Mouse (Mus musculus): ENCODE measurements around the gene Stx11. TPM values are rescaled to one million over a fixed set of nuclear protein-coding genes. Genes with fewer than 3 reads are reported as not detected.
A peak's percentile ranks its signal among the peaks of the same experiment; 100 is the strongest.

The Stx11 gene
- 4.2 TPM for polyA plus RNA-seq (2021)

DNA sequence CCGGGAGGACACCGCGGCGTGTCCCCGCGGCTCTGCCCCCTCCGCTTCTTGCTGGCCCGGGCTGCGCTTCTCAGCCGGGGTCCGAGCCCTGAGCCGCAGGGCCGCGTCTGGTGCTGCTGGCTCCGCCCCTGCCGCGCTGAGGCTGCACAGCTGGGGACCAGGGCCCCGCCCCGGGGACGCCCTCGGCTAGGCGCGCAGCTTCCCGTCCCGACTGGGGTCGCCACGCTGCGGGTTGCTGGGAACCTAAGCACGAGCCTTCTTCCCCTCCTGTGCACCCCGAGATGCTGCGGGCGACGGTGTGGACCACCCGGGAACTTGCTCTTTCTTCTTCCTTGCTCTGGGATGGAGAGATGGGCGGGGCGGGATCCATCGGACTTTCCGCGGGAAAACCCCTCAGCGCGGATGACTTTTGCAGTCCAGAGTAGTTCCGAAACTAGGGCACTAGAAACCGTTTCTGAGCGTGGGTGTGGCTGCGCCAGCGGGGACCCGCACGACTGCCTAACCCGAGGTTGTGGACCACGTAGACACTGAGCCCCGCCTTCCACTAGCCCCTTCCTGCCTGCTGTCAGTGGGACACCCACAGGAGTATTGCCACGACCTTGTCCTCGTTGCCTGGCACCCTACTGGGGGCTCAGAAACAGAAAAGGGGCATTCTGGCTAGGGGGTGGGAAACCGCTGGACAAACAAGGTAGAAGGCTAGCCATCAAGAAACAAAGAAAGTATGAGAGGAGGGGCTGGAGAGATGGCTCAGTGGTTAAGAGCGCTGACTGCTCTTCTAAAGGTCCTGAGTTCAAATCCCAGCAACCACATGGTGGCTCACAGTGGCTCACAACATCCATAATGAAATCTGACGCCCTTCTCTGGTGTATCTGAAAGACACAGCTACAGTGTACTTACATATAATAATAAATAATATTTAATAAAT is at the start of gene Stx11:
Gene Stx11, minus strand, starts transcription at position 148 of the 925 bp plus-strand sequence.
- in situ Hi-C loops (cut with MboI; ENCODE audit: low pct_unique_long_range_greater_than_20kb): no loop called here
- DNase-seq (ENCODE audit: low read depth, low spot score): no peak
- ChIA-PET CTCF (interaction anchor here (1.1 to 1.7 kb wide), 2 partner anchors 29 to 42 kb away, joined by 4 to 7 read pairs; no protein-coding TSS in a partner anchor), POLR2A (interaction anchor here (0.6 kb wide), 1 partner anchor 589 kb away, joined by 3 read pairs; no protein-coding TSS in a partner anchor)
- no peak for TF ChIP-seq CTCF (IDR thresholded peaks at IDR 0.05)
- peak; percentile 77 for ATAC-seq
- H3K27me3 ChIP-seq: no peaks in the 10 kb centered on the region

DNA sequence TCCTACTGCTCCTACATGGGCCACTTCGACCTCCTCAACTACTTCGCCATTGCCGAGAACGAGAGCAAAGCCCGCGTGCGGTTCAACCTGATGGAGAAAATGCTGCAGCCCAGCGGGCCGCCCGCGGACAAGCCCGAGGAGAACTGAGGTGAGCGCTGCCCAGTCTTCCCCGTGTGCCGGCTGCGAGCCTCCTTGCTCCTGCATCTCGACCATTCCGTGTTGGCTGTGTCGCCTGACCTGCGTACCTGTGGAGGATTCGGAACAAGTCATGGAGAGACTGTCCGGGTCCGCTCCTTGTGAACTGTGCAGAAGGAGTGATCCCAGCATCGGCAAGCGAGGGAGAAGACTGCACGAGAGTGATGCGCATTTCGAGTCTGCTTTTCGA is 44.6 kb upstream of the Stx11 start:
- no peak for TF ChIP-seq CTCF (IDR thresholded peaks at IDR 0.05)
- ChIA-PET CTCF (no interaction called here), POLR2A (no interaction called here)
- in situ Hi-C loops (cut with MboI; ENCODE audit: low pct_unique_long_range_greater_than_20kb): loop anchor here (5.0 kb wide), 2 partner anchors 86 to 316 kb away; no protein-coding TSS in a partner anchor
- no peak for DNase-seq (ENCODE audit: low read depth, low spot score)
- peak; percentile 37 for ATAC-seq
- no peaks in the 10 kb centered on the region for H3K27me3 ChIP-seq

DNA sequence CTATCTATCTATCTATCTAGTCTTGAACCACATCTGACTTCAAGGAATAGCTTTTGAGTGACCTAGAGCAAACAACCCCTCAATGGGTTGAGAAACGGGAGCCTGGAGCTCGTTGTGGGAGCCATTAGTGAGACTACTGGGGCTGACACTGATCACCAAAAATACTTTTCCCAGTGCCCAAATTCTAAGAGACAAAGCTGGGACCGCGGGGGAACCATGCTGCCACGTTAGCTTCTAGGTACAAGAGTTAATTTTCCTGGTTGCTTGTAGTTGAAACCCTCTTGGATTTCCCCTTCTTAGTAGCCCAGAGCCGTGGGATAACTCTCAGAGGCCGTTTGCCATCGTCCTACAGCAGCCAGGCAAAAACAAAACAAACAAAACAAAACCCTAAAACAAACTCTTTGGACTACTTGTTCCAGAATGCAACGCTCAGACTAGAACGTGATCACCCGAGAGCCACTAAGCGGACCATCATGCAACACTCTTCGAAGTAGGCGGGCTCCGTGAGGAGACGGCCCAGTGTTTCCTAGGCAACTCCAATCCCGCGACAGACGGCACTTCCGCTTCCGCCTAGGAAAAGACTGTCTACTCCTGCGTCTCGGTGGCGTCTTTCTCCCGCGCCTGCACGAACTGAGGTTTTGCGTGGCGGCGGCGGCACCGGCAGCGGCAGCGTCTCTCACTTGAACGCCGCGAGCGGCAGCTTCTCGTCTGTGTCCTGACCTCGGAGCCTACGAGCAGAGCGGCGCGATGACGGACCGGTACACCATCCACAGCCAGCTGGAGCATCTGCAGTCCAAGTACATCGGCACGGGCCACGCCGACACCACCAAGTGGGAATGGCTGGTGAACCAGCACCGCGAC is 44.0 kb upstream of the Stx11 start:
- no peaks in the 10 kb centered on the region for H3K27me3 ChIP-seq
- in situ Hi-C loops (cut with MboI; ENCODE audit: low pct_unique_long_range_greater_than_20kb): loop anchor here (5.0 kb wide), 2 partner anchors 86 to 316 kb away; no protein-coding TSS in a partner anchor
- TF ChIP-seq CTCF (IDR thresholded peaks at IDR 0.05): no peak
- ChIA-PET POLR2A (no interaction called here), CTCF (interaction anchor here (1.6 kb wide), 1 partner anchor 11 kb away, joined by 4 read pairs; no protein-coding TSS in a partner anchor)
- ATAC-seq: peak; percentile 99
- DNase-seq (ENCODE audit: low read depth, low spot score): peak; percentile 87

DNA sequence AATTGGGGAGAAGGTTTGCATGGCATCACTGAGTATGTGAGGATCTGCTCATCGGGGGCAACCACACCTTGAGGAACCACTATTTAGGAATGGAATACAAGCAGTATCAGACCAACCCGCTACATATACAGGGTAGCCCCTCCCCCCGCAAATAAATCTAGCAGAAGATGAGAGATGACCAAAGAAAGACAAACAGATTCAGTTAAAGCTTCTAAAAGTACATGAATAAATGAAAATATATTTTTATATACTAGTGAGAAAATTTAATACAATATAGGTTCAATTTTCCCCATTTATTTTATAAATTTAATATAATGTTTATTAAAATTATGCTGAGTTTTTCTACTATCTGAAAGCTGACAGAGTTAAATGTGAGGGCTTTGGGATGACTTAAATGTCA is 40.9 kb upstream of the Stx11 start, which contains the start of gene Sf3b5:
Gene Sf3b5, plus strand, starts transcription at position 301 of the 400 bp plus-strand sequence.
- no peaks in the 10 kb centered on the region for H3K27me3 ChIP-seq
- no peak for TF ChIP-seq CTCF (IDR thresholded peaks at IDR 0.05)
- ChIA-PET CTCF (interaction anchor here (1.2 kb wide), 1 partner anchor 24 kb away, joined by 3 read pairs; no protein-coding TSS in a partner anchor), POLR2A (interaction anchor here (0.6 kb wide), 1 partner anchor 200 kb away, joined by 6 read pairs; no protein-coding TSS in a partner anchor)
- in situ Hi-C loops (cut with MboI; ENCODE audit: low pct_unique_long_range_greater_than_20kb): loop anchor here (5.0 kb wide), 2 partner anchors 83 to 313 kb away; no protein-coding TSS in a partner anchor
- ATAC-seq: no peak
- no peak for DNase-seq (ENCODE audit: low read depth, low spot score)

DNA sequence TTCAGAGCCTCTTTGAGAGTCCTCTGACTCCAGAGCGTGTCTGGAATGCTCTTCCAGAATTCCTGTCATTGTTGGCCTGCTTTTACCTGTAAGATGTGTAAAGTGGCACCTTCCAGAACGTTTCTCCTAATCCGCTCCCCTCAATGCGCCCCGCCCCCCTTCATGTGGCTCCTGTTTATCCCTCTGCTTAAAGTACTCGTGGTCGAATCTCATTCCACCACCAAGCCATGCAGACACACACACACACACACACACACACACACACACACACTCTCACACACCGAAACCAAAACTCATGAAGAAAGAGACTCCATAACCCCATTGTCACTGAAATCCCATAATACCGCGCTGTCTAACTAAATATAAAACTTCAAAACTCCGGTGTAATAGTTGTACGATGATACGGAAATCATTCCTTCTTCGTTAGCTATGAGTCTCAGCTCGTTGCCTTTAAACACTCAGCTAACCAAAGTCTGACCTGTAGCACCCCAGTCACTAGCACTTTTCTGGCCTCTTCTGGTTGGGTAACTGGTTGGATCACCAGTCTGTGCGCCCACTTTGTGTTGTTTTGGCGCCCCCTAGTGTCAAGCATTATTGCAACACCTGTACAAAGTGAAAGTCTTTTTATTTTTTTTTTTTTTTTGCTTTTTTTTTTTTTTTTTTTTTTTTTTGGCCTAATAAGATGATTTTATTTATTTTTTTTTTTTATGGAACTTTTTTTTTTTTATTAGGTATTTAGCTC is 32.8 kb upstream of the Stx11 start:
- ATAC-seq (peak; percentile 76), DNase-seq (ENCODE audit: low read depth, low spot score) (peak; percentile 31)
- TF ChIP-seq CTCF (IDR thresholded peaks at IDR 0.05): peak; percentile 76
- CTCF ChIA-PET: interaction anchor here (0.6 to 2.0 kb wide), 17 partner anchors 9 to 1008 kb away, joined by 3 to 9 read pairs (median 4); no protein-coding TSS in a partner anchor
- POLR2A ChIA-PET: interaction anchor here (0.6 to 0.7 kb wide), 7 partner anchors 36 to 988 kb away, joined by 4 to 7 read pairs (median 4); no protein-coding TSS in a partner anchor
- H3K27me3 ChIP-seq: no peaks in the 10 kb centered on the region
- in situ Hi-C loops (cut with MboI; ENCODE audit: low pct_unique_long_range_greater_than_20kb): loop anchor here (5.0 to 25.0 kb wide), 3 partner anchors 130 to 1535 kb away; partner anchors contain the start of gene Utrn

DNA sequence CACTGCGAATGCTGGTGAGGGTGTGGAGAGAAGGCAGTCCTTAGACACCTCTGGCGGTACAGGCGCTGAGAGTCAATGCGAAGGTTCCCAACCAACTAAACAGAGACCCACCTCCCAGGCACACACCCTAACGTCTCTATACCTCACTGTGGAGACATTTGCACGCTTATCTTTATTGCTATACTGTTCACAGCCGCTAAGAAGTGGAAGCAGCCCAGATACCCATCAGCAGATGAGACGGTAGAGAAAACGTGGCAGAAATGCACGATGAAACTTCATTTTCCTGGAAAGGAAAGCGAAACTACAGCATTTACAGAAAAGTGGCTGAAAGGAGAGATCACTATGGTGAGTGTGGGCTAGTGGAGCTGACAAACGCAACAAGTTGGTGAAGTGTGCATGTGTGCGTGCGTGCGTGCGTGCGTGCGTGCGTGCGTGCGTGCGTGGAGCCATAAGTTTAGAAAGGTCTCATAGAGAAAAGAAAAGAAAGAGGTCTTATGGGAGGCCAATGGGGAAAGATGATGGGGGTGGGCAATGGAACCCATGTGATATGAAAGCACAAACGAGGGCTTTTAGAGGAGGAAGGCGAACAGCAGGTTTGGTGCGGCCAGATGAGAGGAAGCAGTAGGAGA is 29.4 kb upstream of the Stx11 start:
- ATAC-seq (no peak), DNase-seq (ENCODE audit: low read depth, low spot score) (no peak)
- no peak for TF ChIP-seq CTCF (IDR thresholded peaks at IDR 0.05)
- no peaks in the 10 kb centered on the region for H3K27me3 ChIP-seq
- in situ Hi-C loops (cut with MboI; ENCODE audit: low pct_unique_long_range_greater_than_20kb): loop anchor here (25.0 kb wide), 2 partner anchors 981 to 1531 kb away; no protein-coding TSS in a partner anchor
- CTCF ChIA-PET: interaction anchor here (0.8 kb wide), 1 partner anchor 70 kb away, joined by 3 read pairs; no protein-coding TSS in a partner anchor
- POLR2A ChIA-PET: no interaction called here

DNA sequence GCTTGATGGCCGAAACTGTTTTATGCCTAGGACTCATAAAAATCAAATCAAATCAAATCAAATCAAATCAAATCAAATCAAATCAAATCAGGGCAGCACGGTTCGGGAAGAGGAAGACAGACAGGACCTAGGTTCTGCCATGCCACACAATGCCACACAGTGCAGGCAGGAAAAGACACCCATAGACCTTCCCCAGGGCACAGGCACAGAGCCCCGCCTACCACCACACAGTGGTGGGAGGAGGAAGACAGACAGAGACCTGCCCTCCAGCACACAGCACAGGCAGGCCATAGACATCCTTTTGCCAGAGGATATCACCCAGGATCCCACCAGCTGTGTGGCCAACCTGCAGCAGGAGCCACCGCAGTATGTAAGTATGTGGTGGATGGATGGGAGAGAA is 27.9 kb upstream of the Stx11 start:
- no peak for ATAC-seq
- no peaks in the 10 kb centered on the region for H3K27me3 ChIP-seq
- in situ Hi-C loops (cut with MboI; ENCODE audit: low pct_unique_long_range_greater_than_20kb): loop anchor here (25.0 kb wide), 2 partner anchors 980 to 1530 kb away; no protein-coding TSS in a partner anchor
- DNase-seq (ENCODE audit: low read depth, low spot score): no peak
- POLR2A ChIA-PET: no interaction called here
- no peak for TF ChIP-seq CTCF (IDR thresholded peaks at IDR 0.05)
- CTCF ChIA-PET: interaction anchor here (1.0 to 1.1 kb wide), 2 partner anchors 48 to 51 kb away, joined by 3 read pairs; no protein-coding TSS in a partner anchor

DNA sequence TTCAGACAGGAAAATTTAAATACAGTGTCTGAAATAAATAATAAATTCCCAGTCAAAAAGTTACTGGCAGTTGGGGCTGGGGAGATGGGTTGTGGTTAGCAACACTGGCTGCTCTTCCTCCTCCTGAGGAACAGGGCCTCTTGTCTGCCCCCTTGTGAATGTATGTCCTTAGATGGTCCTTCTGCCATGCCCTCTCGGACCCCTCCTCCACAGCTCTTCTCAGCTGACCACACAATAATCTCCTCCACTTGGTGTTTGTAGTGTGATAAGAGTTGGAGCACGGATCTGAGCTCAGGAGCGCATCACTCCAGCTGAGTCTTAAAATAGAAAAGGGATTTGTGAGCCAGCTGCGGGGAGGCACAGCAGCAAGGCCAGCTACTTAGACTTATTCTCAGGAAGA is 22.8 kb upstream of the Stx11 start:
- CTCF ChIA-PET: interaction anchor here (1.9 kb wide), 1 partner anchor 64 kb away, joined by 4 read pairs; no protein-coding TSS in a partner anchor

More for the DNA sequence above, 22.8 kb upstream of the Stx11 start:
- ATAC-seq (no peak), DNase-seq (ENCODE audit: low read depth, low spot score) (no peak)
- in situ Hi-C loops (cut with MboI; ENCODE audit: low pct_unique_long_range_greater_than_20kb): loop anchor here (25.0 kb wide), 2 partner anchors 975 to 1525 kb away; no protein-coding TSS in a partner anchor
- POLR2A ChIA-PET: interaction anchor here (0.6 kb wide), 1 partner anchor 994 kb away, joined by 3 read pairs; no protein-coding TSS in a partner anchor
- no peaks in the 10 kb centered on the region for H3K27me3 ChIP-seq
- no peak for TF ChIP-seq CTCF (IDR thresholded peaks at IDR 0.05)
